Mouse (Mus musculus): ENCODE data around the gene Ccnb1ip1. TPM values are rescaled to one million over a fixed set of nuclear protein-coding genes. Genes with fewer than 3 reads are reported as not detected.

Ccnb1ip1 gene
- polyA plus RNA-seq, 1 experiment from 2014 or later = not detected

- H3K36me3 ChIP-seq (ENCODE audit: control insufficient read depth, insufficient read depth, low read length) = no peaks in the 10 kb centered on the region
- H3K9me3 ChIP-seq (ENCODE audit: control insufficient read depth, low read length) = no peaks in the 10 kb centered on the region
- no peak within 1 kb of the TSS for H3K27ac ChIP-seq (ENCODE audit: low read depth, low read length)
- no peak within 1 kb of the TSS for H3K4me3 ChIP-seq (ENCODE audit: low read depth, low read length)
- H3K4me2 ChIP-seq (ENCODE audit: low read depth) = no peak within 1 kb of the TSS
- DNase-seq (ENCODE audit: low spot score) (no peak), ATAC-seq (ENCODE audit: insufficient read depth, low FRiP score, low TSS enrichment) (no peak)
- H3K4me1 ChIP-seq (ENCODE audit: control insufficient read depth, insufficient read depth, low read length) = no peaks in the 10 kb centered on the region
- no peaks in the 10 kb centered on the region for H3K27me3 ChIP-seq (ENCODE audit: control insufficient read depth, insufficient read depth, low read length)
- H3K9ac ChIP-seq (ENCODE audit: low read length) = no peak within 1 kb of the TSS
These were observed 62.5 kb downstream of the Ccnb1ip1 start, which contains the start of gene Olfr749 for GRCm38 (mm10) chr14:50744994-50745393. Gene Olfr749 (minus strand): TSS chr14:50745094.

GRCm38 (mm10) chr14:50741584-50741983 is 65.9 kb downstream of the Ccnb1ip1 start:
- DNase-seq (ENCODE audit: low spot score) = no peak
- no peak overlapping the region for H3K4me3 ChIP-seq (ENCODE audit: low read depth, low read length)
- no peaks in the 10 kb centered on the region for H3K4me1 ChIP-seq (ENCODE audit: control insufficient read depth, insufficient read depth, low read length)
- no peak for ATAC-seq (ENCODE audit: insufficient read depth, low FRiP score, low TSS enrichment)
- no peak overlapping the region for H3K9ac ChIP-seq (ENCODE audit: low read length)
- no peak overlapping the region for H3K27ac ChIP-seq (ENCODE audit: low read depth, low read length)
- H3K4me2 ChIP-seq (ENCODE audit: low read depth) = no peak overlapping the region
- no peaks in the 10 kb centered on the region for H3K9me3 ChIP-seq (ENCODE audit: control insufficient read depth, low read length)
- 79% methylated on average over 2 of the region's 2 CpGs for WGBS
- no peaks in the 10 kb centered on the region for H3K36me3 ChIP-seq (ENCODE audit: control insufficient read depth, insufficient read depth, low read length)
- H3K27me3 ChIP-seq (ENCODE audit: control insufficient read depth, insufficient read depth, low read length) = no peaks in the 10 kb centered on the region

- no peak overlapping the region for H3K4me2 ChIP-seq (ENCODE audit: low read depth)
- no peak for DNase-seq (ENCODE audit: low spot score)
- H3K9me3 ChIP-seq (ENCODE audit: control insufficient read depth, low read length) = no peaks in the 10 kb centered on the region
- no peak overlapping the region for H3K9ac ChIP-seq (ENCODE audit: low read length)
- no peak for ATAC-seq (ENCODE audit: insufficient read depth, low FRiP score, low TSS enrichment)
- no peaks in the 10 kb centered on the region for H3K36me3 ChIP-seq (ENCODE audit: control insufficient read depth, insufficient read depth, low read length)
- no peak overlapping the region for H3K4me3 ChIP-seq (ENCODE audit: low read depth, low read length)
- WGBS = 83% methylated on average over 2 of the region's 2 CpGs
- no peaks in the 10 kb centered on the region for H3K4me1 ChIP-seq (ENCODE audit: control insufficient read depth, insufficient read depth, low read length)
- H3K27ac ChIP-seq (ENCODE audit: low read depth, low read length) = no peak overlapping the region
- no peaks in the 10 kb centered on the region for H3K27me3 ChIP-seq (ENCODE audit: control insufficient read depth, insufficient read depth, low read length)
These were observed 67.2 kb downstream of the Ccnb1ip1 start for GRCm38 (mm10) chr14:50740334-50740733.

Other genes with a start within 250 kb of the Ccnb1ip1 start
- not detected in 2 replicates for gene Olfr744, start 192.9 kb downstream of the Ccnb1ip1 start, polyA plus RNA-seq (2014; fragmentation: Nextera tagmentation; extraction: Ambion mirVana)
- gene Olfr745, start 168.3 kb downstream of the Ccnb1ip1 start, polyA plus RNA-seq (2014; fragmentation: Nextera tagmentation; extraction: Ambion mirVana) = not detected in 2 replicates
- gene Olfr746, start 160.6 kb downstream of the Ccnb1ip1 start, polyA plus RNA-seq (2014; fragmentation: Nextera tagmentation; extraction: Ambion mirVana) = not detected in 2 replicates
- not detected in 2 replicates for gene Olfr747, start 114.5 kb downstream of the Ccnb1ip1 start, polyA plus RNA-seq (2014; fragmentation: Nextera tagmentation; extraction: Ambion mirVana)
- not detected in 2 replicates for gene Olfr748, start 100.4 kb downstream of the Ccnb1ip1 start, polyA plus RNA-seq (2014; fragmentation: Nextera tagmentation; extraction: Ambion mirVana)
- not detected in 2 replicates for gene Olfr749, start 62.6 kb downstream of the Ccnb1ip1 start, polyA plus RNA-seq (2014; fragmentation: Nextera tagmentation; extraction: Ambion mirVana)
- 100 and 103 TPM in 2 replicates for gene Ttc5, start 22.2 kb downstream of the Ccnb1ip1 start, polyA plus RNA-seq (2014; fragmentation: Nextera tagmentation; extraction: Ambion mirVana)
- gene Parp2, start 109 bp upstream of the Ccnb1ip1 start, polyA plus RNA-seq (2014; fragmentation: Nextera tagmentation; extraction: Ambion mirVana) = 62.6 and 65.2 TPM in 2 replicates
- gene Tep1, start 62.8 kb upstream of the Ccnb1ip1 start, polyA plus RNA-seq (2014; fragmentation: Nextera tagmentation; extraction: Ambion mirVana) = 4.9 TPM in 2 replicates
- gene Klhl33, start 89.8 kb upstream of the Ccnb1ip1 start, polyA plus RNA-seq (2014; fragmentation: Nextera tagmentation; extraction: Ambion mirVana) = 0.17 and 0.28 TPM in 2 replicates
- 164 and 172 TPM in 2 replicates for gene Osgep, start 117.2 kb upstream of the Ccnb1ip1 start, polyA plus RNA-seq (2014; fragmentation: Nextera tagmentation; extraction: Ambion mirVana)
- gene Apex1, start 117.2 kb upstream of the Ccnb1ip1 start, polyA plus RNA-seq (2014; fragmentation: Nextera tagmentation; extraction: Ambion mirVana) = 330 and 340 TPM in 2 replicates
- gene Pip4p1, start 123.1 kb upstream of the Ccnb1ip1 start, polyA plus RNA-seq (2014; fragmentation: Nextera tagmentation; extraction: Ambion mirVana) = 59.4 and 68.4 TPM in 2 replicates
- gene Pnp, start 123.3 kb upstream of the Ccnb1ip1 start, polyA plus RNA-seq (2014; fragmentation: Nextera tagmentation; extraction: Ambion mirVana) = 55.9 and 56.5 TPM in 2 replicates
- not detected in 2 replicates for gene Gm49342, start 136.8 kb upstream of the Ccnb1ip1 start, polyA plus RNA-seq (2014; fragmentation: Nextera tagmentation; extraction: Ambion mirVana)
- 0.30 and 0.68 TPM in 2 replicates for gene Pnp2, start 148.3 kb upstream of the Ccnb1ip1 start, polyA plus RNA-seq (2014; fragmentation: Nextera tagmentation; extraction: Ambion mirVana)
- gene Rnase10, start 200.0 kb upstream of the Ccnb1ip1 start, polyA plus RNA-seq (2014; fragmentation: Nextera tagmentation; extraction: Ambion mirVana) = not detected in 2 replicates
- gene Rnase9, start 234.1 kb upstream of the Ccnb1ip1 start, polyA plus RNA-seq (2014; fragmentation: Nextera tagmentation; extraction: Ambion mirVana) = not detected in 2 replicates
- gene Rnase11, start 242.4 kb upstream of the Ccnb1ip1 start, polyA plus RNA-seq (2014; fragmentation: Nextera tagmentation; extraction: Ambion mirVana) = not detected in 2 replicates
- gene Rnase12, start 249.9 kb upstream of the Ccnb1ip1 start, polyA plus RNA-seq (2014; fragmentation: Nextera tagmentation; extraction: Ambion mirVana) = not detected in 2 replicates